Mouse (Mus musculus) Patski (cell line): Measurements from ENCODE around the gene Bcas3. TPM values are rescaled to one million over a fixed set of nuclear protein-coding genes. Genes with fewer than 3 reads are reported as not detected.

Experiments used
- ATAC-seq: fragments of 100-300 bp; one replicate; pipeline ENCODE4 v1.8.0; 2021
- CTCF ChIA-PET: fragments of 350-600 bp; sonication (Branson Sonifier 250); formaldehyde crosslinking; loops from one replicate; lab custom pipeline; 2022; ENCODE audit warnings: inconsistent platforms; lab: Charles Lee
- POLR2A ChIA-PET: fragments of 350-600 bp; sonication (Branson Sonifier 250); formaldehyde crosslinking; loops from one replicate; lab custom pipeline; 2022; ENCODE audit warnings: antibody characterized with exemption, inconsistent platforms; lab: Charles Lee
- DNase-seq: peaks from one replicate; pipeline ENCODE4 v3.0.0-alpha.2; 2011; ENCODE audit warnings: low read depth, low spot score
- H3K27me3 ChIP-seq: fragments of 371-371 bp; one replicate; pipeline ENCODE4 v1.5.1; 2021
- CTCF ChIP-seq: fragments of 100-300 bp; IDR thresholded peaks from one replicate; pipeline ENCODE4 v1.5.1; 2021
- in situ Hi-C: fragments of 300-500 bp; cut with MboI; formaldehyde crosslinking; loops from 3 replicates; pipeline ENCODE4 v1.11.1; 2018; ENCODE audit warnings: low pct_unique_long_range_greater_than_20kb, mixed read lengths
- polyA plus RNA-seq: library from polyadenylated mRNA; unstranded; gene quantifications from one replicate; pipeline ENCODE4 v1.2.3, GENCODE M21; 2021

Gene Bcas3
- polyA plus RNA-seq, 1 experiment from 2014 or later: 31.6 TPM

GRCm38 (mm10) chr11:85323567-85324330 lies 29.2 kb upstream of the Bcas3 start:
- DNase-seq (peak; percentile 77), ATAC-seq (peak; percentile 67)
- H3K27me3 ChIP-seq: no peaks in the 10 kb centered on the region
- peak; percentile 19 for TF ChIP-seq CTCF
- CTCF ChIA-PET: no interaction called here
- POLR2A ChIA-PET: interaction anchor here (0.6 kb wide), 1 partner anchor 104 kb away, joined by 3 read pairs; no protein-coding TSS in a partner anchor
- in situ Hi-C loops: no loop called here

GRCm38 (mm10) chr11:85328717-85329116 lies 24.2 kb upstream of the Bcas3 start:
- DNase-seq (no peak), ATAC-seq (no peak)
- in situ Hi-C loops: no loop called here
- POLR2A ChIA-PET: no interaction called here
- no peaks in the 10 kb centered on the region for H3K27me3 ChIP-seq
- peak; percentile 35 for TF ChIP-seq CTCF
- CTCF ChIA-PET: no interaction called here

DNA sequence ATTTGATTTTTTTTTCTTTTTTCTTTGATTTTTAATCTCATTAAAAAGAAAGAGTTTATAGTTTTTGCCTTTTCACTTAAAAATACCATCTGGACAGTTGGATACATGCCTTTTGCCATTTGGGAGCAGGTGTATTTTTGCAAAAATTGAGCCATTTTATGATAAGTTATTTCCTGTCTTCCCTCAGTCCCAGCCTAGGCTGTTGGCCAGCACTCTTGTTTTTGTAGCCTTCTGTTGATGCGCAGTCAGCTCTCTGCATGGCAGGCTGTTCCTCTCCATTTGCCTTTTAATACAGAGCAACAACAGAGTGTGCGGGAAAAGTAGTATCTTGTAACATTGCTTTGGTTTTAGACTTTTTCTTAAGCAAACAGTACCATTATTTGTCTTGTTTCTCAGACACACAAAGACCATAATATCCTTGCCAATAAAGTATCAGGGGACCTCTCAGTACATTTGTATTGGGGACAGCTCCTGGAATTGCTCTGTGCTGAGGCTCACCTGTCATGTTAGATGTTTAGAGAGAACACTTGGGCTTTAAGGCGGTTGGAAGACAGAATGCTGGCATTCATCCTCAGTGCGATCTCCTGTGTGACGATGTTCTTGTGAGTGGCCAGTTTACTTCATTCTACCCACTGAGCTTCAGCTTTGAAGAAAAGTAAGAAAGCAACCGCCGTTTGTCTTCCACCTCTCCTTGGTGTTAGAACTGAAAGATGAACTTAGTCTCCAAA lies 23.6 kb upstream of the Bcas3 start:
- H3K27me3 ChIP-seq: no peaks in the 10 kb centered on the region
- CTCF ChIA-PET: interaction anchor here (1.0 kb wide), 2 partner anchors 10 to 58 kb away, joined by 3 read pairs; no protein-coding TSS in a partner anchor
- in situ Hi-C loops: no loop called here
- POLR2A ChIA-PET: no interaction called here
- ATAC-seq: no peak
- DNase-seq: no peak
- TF ChIP-seq CTCF: no peak

GRCm38 (mm10) chr11:85334778-85335177 lies 18.2 kb upstream of the Bcas3 start:
- CTCF ChIA-PET: interaction anchor here (0.9 to 2.5 kb wide), 7 partner anchors 17 to 150 kb away, joined by 3 to 8 read pairs (median 5); no protein-coding TSS in a partner anchor
- DNase-seq (no peak), ATAC-seq (no peak)
- peak; percentile 86 for TF ChIP-seq CTCF
- POLR2A ChIA-PET: interaction anchor here (0.9 to 1.1 kb wide), 2 partner anchors 58 to 60 kb away, joined by 3 read pairs; no protein-coding TSS in a partner anchor
- in situ Hi-C loops: loop anchor here (5.0 kb wide), 1 partner anchor 52 kb away; no protein-coding TSS in a partner anchor
- no peaks in the 10 kb centered on the region for H3K27me3 ChIP-seq

DNA sequence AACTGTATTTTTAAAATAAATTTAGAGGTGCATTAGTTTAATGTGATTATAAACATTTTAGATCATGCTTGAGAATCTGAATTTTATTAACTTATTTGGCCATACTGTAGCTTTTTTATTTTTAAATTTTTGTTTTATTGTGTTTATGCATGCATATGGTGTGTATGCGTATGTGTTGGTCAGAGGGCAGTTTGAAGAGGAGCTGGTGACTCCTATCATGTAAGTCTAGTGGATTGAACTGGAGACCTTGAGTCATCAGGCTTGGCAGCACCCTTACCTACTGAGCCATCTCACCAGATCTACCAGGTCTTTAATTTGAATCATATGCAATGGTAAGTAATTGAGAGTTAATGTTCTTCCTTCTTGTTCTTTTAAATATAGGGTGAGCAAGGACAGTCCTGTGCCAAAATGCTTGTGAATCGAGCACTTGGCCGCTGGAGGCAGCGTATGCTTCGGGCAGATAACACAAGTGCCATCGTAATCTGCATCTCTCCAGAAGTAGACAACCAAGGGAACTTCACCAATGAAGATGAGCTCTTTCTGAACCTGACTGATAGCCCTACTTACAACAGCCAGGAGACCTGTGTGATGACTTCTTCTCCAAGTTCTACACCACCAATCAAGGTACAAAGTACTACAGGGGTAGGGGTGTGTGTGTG lies 13.7 kb upstream of the Bcas3 start:
- no peak for ATAC-seq
- CTCF ChIA-PET: interaction anchor here (1.1 to 1.4 kb wide), 2 partner anchors 10 to 25 kb away, joined by 3 read pairs; no protein-coding TSS in a partner anchor

GRCm38 (mm10) chr11:85340070-85340616 lies 12.8 kb upstream of the Bcas3 start:
- ATAC-seq (no peak), DNase-seq (no peak)
- in situ Hi-C loops: no loop called here
- POLR2A ChIA-PET: interaction anchor here (0.7 kb wide), 1 partner anchor 910 kb away, joined by 5 read pairs; no protein-coding TSS in a partner anchor
- no peaks in the 10 kb centered on the region for H3K27me3 ChIP-seq
- no peak for TF ChIP-seq CTCF
- CTCF ChIA-PET: interaction anchor here (1.1 to 1.4 kb wide), 2 partner anchors 10 to 26 kb away, joined by 3 read pairs; no protein-coding TSS in a partner anchor

More for the DNA sequence above, 13.7 kb upstream of the Bcas3 start:
- no peaks in the 10 kb centered on the region for H3K27me3 ChIP-seq
- no peak for DNase-seq
- TF ChIP-seq CTCF: peak; percentile 10
- in situ Hi-C loops: loop anchor here (5.0 kb wide), 1 partner anchor 57 kb away; no protein-coding TSS in a partner anchor
- POLR2A ChIA-PET: interaction anchor here (0.7 kb wide), 1 partner anchor 86 kb away, joined by 4 read pairs; no protein-coding TSS in a partner anchor

DNA sequence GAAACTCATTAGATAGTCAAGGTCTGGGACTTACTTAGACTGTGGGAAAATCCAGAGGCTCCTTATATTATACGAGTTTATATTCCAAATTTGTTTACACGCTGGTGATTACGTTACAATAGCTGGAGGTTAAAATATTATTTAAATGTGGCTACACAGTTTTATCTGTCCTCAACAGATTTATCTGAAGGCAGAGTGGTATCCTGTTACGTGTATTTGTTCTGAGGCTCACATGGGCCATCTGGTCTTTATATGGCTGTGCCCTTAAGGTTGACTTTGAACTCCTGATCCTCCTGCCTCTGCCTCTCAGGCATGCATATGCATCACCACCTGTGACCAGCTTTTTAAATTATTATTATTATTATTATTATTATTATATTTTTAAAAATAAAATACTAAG lies 852 bp downstream of the Bcas3 start:
- in situ Hi-C loops: loop anchor here (5.0 kb wide), 1 partner anchor 182 kb away; the partner anchor contains the start of gene 1700125H20Rik

GRCm38 (mm10) chr11:85359641-85360040 lies 6.7 kb downstream of the Bcas3 start:
- ATAC-seq (no peak), DNase-seq (no peak)
- TF ChIP-seq CTCF: no peak
- CTCF ChIA-PET: no interaction called here
- POLR2A ChIA-PET: no interaction called here
- H3K27me3 ChIP-seq: no peaks in the 10 kb centered on the region
- in situ Hi-C loops: no loop called here

More for the DNA sequence above, 852 bp downstream of the Bcas3 start:
- H3K27me3 ChIP-seq: no peaks in the 10 kb centered on the region
- ChIA-PET POLR2A (interaction anchor here (1.1 kb wide), 1 partner anchor 9 kb away, joined by 3 read pairs; no protein-coding TSS in a partner anchor), CTCF (interaction anchor here (1.2 to 1.5 kb wide), 3 partner anchors 9 to 184 kb away, joined by 4 to 6 read pairs (median 5); no protein-coding TSS in a partner anchor)
- ATAC-seq: no peak
- no peak for DNase-seq
- TF ChIP-seq CTCF: no peak

DNA sequence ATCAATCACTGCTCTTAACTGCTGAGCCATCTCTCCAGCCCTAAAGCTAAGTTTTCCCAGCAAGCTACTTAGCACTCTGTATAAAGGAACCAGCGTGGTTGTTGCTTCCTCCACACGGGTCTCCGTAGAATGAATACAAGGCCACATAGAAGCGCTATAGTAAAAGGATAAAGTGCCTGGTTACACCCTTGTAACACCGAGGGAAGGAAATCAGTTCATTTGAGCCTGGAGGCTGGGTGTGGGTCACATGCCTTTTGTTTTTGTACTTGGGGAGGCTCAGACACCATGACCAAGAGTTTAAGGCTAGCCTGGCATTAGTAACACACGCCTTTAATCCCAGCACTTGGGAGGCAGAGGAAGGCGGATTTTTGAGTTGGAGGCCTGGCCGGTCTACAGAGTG lies 8.7 kb downstream of the Bcas3 start:
- DNase-seq: no peak
- H3K27me3 ChIP-seq: no peaks in the 10 kb centered on the region
- in situ Hi-C loops: no loop called here
- no peak for ATAC-seq
- ChIA-PET CTCF (no interaction called here), POLR2A (no interaction called here)
- TF ChIP-seq CTCF: no peak

DNA sequence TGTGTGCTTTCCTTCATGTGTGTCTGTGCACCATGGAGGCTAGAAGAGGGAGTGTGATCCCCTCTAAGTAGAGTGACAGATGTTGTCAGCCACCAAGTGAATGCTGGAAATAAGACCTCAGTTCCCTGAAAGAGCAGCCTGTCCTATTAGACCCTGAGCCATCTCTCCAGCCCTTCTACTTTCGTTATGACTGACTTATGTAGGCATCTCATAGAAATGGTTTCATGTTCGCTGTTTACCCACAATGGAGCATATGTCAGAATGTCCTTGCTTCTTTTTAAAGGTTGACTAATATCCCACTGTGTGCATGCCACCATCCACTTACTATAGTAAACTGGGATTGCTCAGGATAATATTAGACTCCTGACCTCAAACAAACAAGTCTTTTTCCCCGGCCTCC lies 13.2 kb downstream of the Bcas3 start:
- ChIA-PET CTCF (no interaction called here), POLR2A (no interaction called here)
- ATAC-seq (no peak), DNase-seq (no peak)
- no peaks in the 10 kb centered on the region for H3K27me3 ChIP-seq
- in situ Hi-C loops: no loop called here
- no peak for TF ChIP-seq CTCF
